Mouse (Mus musculus) testis, postnatal 10 days (tissue): Measurements from ENCODE around the gene 1600002K03Rik.

Experiments used
- DNase-seq: peaks from one replicate; pipeline ENCODE4 v3.0.0; 2021; ENCODE audit warnings: low spot score

1600002K03Rik gene

DNA sequence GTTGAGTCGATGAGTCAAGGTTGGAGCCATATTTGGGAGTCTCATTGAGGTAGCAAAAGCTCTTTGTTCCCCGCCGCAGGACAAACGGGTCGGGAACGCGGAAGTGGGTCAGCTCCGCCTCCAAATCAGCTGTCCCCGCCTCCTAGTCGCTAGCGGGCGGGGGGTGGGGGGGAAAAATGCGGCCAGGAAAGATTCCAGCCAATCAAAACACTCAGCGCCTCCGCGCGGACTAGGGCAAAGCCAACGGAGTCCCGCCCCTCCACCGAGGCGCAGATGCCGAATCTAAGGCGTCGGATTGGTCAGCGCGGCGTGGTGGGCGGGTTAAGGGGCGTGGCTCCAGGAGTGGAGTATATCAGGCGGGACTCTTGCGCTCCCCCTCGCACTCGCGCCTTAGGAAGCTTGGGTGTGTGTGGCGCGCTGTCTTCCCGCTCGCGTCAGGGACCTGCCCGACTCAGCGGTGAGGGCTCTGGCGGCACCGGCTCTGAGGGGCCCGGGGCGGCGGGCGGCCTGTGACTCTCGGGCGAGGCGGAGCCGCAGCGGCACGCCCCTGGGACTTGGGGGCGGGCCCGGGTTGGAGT lies 5.2 kb upstream of the 1600002K03Rik start:
- DNase-seq = peak; percentile 100

DNA sequence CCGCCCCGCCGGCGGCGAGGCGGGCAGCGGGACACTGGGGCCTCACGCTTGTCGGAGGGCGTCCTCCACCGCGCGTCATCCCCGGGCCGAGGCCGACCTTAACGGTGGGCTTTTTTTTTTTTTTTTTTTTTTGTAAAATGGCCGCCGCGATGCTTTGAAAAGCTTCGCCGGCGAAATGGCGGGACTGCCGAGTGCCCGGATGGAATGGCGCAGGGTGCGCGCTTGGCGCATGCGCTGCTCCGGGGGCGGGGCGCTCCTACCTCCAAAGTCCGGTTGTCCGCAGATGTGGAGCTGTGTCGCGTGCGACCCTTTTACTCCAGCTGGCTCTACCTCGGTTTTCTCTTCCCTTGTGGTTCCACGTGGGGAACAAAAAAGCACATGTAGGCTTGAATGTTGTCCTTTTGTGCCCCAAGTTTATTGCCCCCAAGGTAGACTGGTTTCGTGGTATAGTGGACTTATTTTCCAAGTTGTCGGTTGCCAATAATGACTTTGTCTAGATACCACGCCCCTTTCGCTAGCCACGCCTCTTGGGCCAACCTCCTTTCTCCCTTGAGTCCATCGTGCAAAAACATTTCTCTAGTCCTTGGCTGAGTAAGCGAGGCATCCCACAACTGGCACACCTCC lies 4.6 kb upstream of the 1600002K03Rik start:
- peak; percentile 97 for DNase-seq

GRCm38 (mm10) chr10:80169070-80169469 lies 3.7 kb upstream of the 1600002K03Rik start:
- no peak for DNase-seq

DNA sequence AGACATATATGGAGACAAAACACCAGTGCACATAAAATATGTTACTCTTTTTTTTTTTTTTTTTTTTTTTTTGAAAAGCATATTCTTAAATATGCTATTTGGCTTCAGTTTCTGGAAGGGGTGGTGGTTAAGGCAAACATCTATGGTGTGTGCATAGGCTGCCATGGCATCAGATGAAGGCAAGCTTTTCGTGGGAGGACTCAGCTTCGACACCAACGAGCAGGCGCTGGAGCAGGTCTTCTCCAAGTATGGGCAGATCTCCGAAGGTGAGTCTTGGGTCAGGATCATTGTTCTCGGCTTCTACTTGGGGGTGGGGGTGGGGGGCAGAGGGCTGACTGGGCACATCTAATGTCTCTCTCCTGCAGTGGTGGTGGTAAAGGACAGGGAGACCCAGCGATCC lies 3.1 kb upstream of the 1600002K03Rik start:
- DNase-seq = no peak

DNA sequence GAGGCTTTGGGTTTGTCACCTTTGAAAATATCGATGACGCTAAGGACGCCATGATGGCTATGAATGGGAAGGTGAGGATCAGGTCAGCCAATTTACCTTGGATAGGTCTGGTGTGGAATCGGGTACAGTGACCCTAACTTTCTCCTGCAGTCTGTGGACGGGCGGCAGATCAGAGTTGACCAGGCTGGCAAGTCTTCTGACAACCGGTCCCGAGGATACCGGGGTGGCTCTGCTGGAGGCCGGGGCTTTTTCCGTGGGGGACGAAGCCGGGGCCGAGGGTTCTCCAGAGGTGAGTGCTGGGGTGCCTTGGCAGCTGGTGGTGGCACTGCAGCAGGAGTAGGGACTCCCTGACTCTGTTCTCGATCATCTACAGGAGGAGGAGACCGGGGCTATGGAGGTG lies 2.7 kb upstream of the 1600002K03Rik start:
- no peak for DNase-seq

DNA sequence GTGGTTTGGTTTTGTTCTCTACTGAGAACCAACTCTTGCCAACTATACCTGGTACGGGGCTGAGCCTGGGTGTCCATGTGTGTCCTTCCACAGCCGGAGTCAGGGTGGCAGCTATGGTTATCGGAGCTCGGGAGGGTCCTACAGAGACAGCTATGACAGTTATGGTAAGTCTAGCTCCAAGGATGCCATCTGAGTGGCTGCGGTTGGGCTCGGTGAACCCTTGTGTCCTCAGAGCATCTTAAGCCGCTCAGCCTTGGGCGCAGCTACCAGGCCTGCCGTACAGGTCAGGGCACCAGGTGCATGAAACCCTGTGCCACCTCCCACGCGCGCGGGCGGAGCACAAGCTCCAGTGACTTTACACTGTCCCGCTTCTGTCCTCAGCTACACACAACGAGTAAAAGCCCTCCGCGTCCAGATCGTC lies 2.1 kb upstream of the 1600002K03Rik start:
- no peak for DNase-seq

DNA sequence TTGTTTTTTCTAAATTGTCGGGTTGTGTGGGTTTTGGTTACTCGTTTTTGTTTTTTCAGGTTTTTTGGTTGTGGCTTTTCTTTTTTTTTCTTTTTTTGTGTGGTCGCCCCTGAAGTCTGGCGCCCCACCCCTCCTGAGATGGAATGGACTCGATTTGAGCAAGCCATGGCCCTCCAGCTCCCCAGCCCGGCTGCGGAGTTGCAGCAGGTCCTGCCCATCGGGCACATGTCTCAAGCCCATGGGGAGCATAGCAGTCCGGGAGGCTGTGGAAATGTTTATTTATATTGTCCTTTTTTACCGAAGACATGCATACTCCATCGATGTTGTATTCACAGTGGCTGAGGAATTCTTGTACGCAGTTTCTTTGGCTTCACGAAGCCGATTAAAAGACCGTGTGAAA lies 1.5 kb upstream of the 1600002K03Rik start:
- DNase-seq = no peak

DNA sequence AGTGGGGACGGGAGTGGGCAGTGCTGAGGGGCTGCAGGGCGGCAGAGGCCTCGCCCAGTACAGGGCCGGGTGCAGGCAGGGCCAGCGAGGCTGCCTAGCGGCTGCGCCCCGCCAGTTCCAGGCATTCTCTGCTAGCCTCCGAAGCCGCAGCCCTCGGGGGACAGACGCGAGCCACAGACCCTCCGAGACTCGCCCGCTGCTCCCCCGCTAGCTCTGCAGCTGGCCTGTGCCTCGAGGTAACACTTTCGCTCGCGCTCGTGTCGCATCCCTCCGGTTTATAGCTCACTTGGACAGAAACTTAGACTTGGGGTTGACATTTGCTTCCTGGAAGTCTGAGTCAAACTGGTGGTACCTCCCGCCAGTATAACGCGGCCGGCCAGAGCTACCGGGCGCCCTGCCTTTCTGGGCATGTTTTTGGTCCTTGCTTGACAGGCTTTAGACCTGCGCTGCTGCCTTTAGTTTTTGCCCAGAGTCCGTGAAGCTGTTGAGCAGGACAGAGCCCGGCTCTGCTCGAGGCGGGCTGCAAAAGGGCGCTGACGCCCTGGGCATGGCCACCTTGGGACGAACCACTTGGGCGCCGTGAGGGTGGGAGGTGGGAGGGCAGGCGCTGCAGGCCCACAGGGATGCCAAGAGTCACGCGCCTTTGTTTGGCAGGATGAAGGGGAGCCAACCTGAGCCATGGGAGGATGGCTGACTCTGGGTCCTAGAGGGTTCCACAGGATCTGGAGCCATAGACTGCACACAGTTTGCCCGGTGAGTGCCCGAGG lies 801 bp upstream of the 1600002K03Rik start:
- DNase-seq = no peak

- no peak for DNase-seq
Measured at GRCm38 (mm10) chr10:80173358-80173757, 614 bp downstream of the 1600002K03Rik start.

DNA sequence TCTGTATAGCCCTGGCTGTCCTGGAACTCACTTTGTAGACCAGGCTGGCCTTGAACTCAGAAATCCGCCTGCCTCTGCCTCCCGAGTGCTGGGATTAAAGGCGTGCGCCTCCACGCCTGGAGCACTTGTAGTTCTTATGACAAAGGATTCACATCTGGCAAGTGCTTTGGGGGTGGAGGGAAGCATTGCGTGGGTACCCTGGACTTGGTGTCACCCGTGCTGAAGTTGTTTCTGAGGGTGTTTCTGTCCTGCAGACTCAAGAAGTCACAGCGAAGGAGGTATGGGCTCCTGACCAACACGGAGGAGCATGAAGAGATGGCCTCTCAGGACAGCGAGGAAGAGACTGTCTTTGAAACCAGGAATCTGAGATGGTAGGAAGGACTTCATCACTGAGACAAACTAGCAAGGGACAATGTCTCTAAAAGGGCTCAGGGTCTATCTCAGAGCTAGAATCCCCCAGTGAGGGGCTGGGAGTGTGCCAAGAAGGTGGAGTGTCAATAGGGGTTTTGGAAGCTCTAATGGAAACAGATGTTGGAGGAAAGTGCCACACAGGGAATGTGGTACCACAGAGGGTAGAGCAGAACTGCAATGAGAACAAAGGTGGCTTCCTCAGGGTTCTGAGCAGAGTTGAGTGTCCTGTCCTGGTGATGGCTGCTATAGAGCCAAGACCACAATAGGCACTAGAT lies 1.4 kb downstream of the 1600002K03Rik start:
- no peak for DNase-seq

DNA sequence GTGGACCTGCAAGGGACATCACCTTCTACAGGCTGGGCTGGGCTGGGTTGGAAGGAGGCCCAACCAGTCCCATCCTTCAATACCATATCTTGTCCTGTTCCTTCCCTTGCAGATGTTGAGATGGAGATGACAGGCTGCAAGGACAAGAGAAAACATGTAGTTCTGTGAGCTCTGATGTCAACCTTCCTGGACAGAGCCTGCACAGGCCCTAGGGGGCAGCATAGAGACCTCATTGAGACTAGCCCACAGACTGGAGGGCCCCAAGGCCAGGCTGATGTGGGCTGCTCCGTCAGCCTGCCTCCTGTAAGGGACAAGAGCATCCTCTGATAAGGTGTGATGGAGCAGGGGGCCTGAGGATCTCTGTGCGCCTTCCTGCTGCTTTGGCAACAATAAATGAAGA lies 2.0 kb downstream of the 1600002K03Rik start:
- DNase-seq = no peak

DNA sequence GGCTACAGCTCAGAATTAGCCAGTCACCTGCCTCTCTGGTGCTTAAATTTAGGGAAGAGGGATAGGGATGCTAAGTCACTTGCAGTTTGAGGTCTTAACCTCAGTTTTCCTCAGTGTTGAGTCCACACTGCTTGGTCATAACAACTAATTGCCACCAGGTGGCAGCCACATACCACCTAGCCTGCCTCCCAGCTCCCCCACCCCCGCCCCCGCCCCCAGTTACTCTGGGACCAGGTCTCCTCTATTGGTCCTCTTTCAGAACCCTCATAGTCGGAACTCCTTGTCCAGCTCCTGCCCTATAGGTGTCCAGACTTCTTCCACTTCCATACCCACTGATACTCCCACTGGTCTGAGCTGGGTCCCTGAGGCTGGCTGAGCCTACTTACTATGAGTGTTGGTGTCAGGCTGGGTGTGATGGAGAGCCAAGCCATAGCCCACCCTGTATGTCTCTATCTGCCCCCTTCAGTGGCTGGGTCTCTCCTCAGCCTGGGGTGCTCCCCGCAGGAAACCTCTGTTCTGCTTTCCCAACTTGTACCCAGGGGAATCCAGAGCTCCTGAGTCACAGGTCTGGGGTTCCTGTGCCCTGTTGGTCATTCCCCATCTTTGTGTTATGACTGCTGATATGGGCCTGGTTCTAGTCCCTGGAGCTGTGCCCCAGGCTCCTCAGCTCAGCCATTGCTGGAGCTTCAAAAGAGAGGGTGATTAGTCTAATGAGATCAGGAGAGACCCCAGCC lies 3.0 kb downstream of the 1600002K03Rik start:
- DNase-seq = no peak

DNA sequence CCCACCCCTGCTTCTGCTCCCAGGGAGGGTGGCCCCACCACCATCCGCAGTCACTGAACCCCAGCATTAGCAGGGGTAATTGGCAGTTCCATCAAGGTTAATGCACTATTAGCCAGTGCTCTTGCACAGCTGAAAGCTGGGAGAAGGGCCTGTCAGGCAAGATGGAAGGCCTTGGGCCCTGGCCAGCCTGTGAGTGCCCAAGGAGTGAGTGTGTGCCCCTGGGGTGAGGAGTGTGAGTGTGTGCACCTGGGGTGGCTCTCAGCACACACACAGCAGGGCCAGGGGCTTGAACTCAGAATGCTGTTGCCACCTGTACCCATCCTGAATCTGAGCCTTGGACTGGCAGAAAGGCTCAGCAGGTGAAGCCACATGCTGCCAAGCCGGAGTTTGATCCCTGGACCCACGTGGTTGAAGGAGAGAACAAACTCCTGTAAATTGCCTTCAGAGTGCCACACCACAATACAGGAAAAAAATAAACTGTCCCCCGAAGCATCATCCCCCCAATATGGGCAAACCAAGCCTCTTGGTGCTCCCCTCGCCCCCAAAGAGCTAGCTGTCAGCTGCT lies 3.6 kb downstream of the 1600002K03Rik start:
- DNase-seq = no peak

- no peak for DNase-seq
Measured at GRCm38 (mm10) chr10:80177441-80178279, 4.9 kb downstream of the 1600002K03Rik start.

DNA sequence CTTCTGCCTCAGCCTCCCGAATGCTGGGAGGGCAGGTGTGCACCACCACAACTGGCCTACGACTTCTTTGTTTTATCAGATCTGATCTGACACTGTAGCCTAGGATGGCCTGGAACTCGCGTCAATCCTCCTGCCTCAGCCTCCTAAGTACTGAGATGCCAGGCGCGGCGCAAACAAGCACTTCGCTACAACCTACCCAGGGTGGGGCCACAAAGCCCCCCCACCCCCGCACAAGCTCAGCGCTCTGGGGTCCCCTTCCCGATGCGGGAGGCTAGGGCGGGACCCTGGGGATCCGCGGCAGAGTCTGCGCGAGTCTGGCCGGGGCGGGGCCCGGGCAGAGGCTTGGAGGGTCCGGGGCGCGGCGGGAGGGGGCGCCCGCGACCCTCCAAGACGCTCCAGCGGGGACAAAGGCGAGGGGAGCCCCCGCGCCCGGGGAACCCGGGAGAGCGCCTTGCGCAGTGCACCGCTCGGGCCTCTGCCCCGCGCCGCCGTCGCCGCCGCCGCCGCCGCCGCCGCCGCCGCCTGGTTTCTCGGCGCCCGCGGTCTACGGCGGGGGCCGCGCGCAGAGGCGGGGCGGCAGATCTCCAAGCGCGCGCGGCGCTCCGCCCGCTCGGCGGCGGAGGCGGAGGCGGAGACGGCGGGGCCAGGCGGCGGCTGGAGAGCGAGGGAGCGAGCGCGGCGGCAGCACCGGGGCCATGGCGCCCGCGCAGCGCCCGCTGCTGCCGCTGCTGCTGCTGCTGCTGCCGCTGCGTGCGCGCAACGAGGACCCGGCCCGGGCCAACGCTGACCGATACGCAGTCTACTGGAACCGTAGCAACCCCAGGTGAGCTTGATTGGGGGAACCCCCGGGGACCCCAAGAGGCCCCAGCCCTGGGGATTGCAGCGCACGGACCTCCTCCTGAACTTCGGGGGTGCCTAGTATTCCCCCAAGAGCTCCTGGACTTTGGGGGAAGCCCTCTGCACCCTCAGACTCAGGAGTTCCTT lies 6.6 kb downstream of the 1600002K03Rik start, which contains the start of gene Efna2:
TSS of gene Efna2 (plus strand) at position 415 of the 984 bp plus-strand sequence.
- DNase-seq = peak; percentile 61

DNA sequence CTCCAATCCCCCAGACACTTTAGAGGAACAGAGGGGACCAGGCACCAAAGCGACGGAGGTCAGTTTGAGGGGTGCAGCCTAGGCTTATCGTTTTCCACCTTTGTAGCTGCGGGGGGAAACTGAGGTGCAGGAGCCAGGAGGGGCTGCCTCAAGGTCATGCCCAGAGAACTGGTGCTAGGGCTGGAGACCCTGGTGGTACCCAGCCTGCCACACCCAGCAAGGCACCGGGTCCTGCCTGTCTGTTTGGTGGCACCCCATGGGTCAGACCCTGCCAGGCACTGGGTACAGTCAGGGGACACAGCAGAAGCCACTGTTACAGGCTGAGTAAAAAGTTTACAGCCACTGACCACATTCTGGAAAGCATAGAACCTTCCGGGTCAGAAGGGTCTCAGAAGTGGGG lies 7.5 kb downstream of the 1600002K03Rik start:
- DNase-seq = peak; percentile 39

- no peak for DNase-seq
Measured at GRCm38 (mm10) chr10:80180823-80181222, 8.1 kb downstream of the 1600002K03Rik start.

- no peak for DNase-seq
Measured at GRCm38 (mm10) chr10:80182547-80182946, 9.8 kb downstream of the 1600002K03Rik start.

GRCm38 (mm10) chr10:80186649-80187048 lies 13.9 kb downstream of the 1600002K03Rik start:
- no peak for DNase-seq
